Mouse (Mus musculus) 3T3-L1 (cell line): Measurements from ENCODE around the gene Ube2l3.

Experiments
- DNase-seq: peaks from one replicate; pipeline ENCODE4 v3.0.0-alpha.2; 2015; ENCODE audit warnings: low read depth, low spot score

Gene Ube2l3

GRCm38 (mm10) chr16:17148084-17148483 is 54.4 kb downstream of the Ube2l3 start:
- DNase-seq: peak; percentile 20

DNA sequence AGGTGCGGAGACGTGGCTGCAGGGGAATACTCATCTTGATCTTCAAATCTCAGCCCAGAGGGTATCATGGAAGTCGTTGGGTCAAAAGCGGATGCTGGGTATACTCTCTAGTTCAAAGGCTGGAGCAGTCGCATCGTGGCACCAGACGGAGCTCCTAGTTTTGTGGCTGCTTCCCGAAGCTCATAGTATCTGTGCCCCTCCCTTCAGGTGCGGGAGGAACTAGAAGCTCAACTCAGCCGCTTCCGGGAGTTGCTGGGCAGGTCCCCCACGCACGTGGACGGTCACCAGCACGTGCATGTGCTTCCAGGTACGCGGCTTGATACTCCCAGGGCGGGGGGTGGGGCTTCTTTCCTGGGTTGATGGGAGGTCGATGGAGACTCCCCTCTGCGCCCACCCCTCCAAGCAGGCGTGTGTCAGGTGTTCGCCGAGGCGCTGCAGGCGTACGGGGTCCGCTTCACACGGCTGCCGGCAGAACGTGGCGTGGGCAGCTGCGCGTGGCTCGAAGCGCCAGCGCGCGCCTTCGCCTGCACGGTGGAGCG is 55.0 kb downstream of the Ube2l3 start:
- no peak for DNase-seq

- peak; percentile 97 for DNase-seq
Measured at GRCm38 (mm10) chr16:17146772-17147235, 55.6 kb downstream of the Ube2l3 start, which contains the start of gene Ccdc116. Gene Ccdc116 (minus strand): TSS chr16:17147229.

- no peak for DNase-seq
Measured at GRCm38 (mm10) chr16:17144339-17144738, 58.1 kb downstream of the Ube2l3 start, which contains the start of gene Ydjc. Gene Ydjc (plus strand): TSS chr16:17144621.

DNA sequence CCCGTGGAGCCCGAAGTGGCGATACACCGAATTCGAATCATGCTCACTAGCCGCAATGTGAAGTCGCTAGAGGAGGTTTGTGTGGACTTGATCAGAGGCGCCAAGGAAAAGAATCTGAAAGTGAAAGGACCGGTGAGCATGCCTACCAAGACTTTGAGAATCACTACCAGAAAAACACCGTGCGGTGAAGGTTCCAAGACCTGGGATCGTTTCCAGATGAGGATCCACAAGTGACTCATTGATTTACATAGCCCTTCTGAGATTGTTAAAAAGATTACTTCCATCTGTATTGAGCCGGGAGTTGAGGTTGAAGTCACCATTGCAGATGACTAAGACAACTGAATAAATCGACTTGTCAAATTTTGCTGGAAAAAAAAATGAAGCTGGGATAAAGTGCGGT is 65.1 kb downstream of the Ube2l3 start:
- peak; percentile 97 for DNase-seq

DNA sequence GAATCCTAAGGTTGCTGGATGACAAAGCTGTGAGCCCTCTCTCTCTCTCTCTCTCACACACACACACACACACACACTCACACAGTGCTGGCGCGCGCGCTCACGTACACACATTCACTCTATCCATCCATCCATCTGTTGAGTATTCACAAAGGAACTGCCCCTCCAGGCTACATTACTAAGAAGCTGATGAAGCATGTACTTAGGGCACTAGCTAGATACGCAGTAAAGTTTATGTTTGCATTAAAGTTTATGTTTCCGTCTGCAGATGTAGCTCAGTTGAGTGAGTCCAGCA is 69.6 kb downstream of the Ube2l3 start:
- DNase-seq: peak; percentile 68

- peak; percentile 100 for DNase-seq
Measured at GRCm38 (mm10) chr16:17132089-17132905, 70.2 kb downstream of the Ube2l3 start, which contains the start of gene Sdf2l1. Gene Sdf2l1 (minus strand): TSS chr16:17132383.

GRCm38 (mm10) chr16:17131191-17132088 is 71.0 kb downstream of the Ube2l3 start:
- DNase-seq: no peak

DNA sequence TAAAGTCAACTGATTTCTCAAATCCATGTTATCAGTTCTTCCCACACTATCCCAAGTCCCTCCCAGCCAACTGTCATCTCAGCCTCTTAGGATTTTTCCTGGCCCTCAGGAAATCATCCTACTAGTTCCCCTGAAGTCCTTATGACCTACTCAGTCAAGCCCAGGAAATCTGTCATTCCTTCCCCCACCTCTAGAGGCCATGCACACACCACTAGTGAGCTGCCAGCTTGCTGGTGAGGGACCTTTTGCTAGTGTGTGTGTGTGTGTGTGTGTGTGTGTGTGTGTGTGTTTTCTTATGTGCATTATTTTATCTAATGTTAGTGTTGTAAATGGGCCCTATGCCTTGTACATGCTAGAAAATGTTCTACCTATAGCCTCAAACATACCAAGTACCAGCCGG is 75.2 kb downstream of the Ube2l3 start:
- DNase-seq: peak; percentile 84

DNA sequence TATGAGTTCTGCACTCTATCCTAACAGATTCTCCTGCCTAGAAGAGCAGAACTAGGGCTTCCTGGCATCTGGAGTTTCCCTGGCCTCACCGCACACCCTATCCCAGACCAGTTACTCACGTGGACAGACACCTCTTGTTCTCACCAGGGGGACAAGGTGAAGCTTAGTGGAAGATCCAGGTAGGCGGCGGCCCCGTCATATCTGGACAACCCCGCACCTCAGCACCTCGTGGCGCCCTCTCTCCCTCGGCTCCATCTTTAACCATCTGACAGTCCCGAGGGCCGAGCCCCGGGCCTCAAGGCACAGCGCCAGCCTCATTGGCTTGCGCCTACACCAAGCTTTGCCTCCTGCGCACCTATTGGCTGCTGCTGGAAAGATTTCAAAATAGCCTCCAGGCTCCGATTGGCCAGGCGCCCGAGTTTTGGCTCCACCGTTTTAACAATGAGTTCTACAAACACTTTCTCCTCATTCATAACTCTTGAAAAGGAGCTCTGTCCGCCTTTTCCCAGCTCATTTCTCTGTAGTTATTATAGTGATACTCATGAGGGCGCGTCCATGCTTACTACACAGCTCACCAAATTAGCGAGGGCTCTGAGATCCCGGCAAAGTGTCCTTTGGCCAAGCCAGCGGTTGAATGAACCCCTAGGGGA is 77.5 kb downstream of the Ube2l3 start, which contains the start of gene 2610318N02Rik:
Gene 2610318N02Rik, minus strand, starts transcription at position 297 of the 650 bp plus-strand sequence.
- peak; percentile 78 for DNase-seq

DNA sequence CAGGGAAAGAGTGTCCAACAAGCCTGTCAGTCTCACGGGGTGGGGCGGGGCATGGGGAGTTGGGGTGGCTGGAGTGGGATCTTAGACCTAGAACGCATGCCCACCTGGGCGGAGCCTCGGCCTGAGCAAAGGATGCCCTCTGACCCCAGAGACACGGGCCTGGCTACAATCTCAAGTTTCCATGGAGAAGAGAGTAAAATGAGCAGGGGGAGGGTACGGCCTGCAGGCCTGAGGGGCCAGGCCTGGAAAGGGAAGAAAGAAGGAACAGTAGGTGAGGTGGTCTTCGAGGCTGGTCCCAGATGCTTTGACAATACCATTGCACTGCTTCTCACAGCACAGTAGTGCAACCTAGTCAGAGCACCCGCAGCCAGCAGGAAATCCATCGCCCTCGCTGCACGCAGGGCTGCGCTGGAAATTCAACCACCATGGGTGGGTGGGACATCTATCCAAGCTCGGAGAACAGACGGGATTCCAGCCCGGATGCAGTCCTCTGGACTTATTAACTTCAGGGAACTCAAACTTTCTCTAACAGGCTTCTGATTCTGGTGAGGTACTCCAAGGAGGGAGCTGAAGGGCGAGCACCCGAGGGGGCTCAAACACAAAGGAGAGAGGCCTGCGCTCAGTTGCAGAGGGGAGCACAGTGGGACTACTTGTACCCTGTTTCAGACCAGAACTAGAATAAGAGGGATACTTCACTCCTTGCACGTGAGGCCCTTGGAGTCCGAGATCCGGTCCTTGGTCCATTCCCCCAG is 78.2 kb downstream of the Ube2l3 start:
- DNase-seq: no peak

DNA sequence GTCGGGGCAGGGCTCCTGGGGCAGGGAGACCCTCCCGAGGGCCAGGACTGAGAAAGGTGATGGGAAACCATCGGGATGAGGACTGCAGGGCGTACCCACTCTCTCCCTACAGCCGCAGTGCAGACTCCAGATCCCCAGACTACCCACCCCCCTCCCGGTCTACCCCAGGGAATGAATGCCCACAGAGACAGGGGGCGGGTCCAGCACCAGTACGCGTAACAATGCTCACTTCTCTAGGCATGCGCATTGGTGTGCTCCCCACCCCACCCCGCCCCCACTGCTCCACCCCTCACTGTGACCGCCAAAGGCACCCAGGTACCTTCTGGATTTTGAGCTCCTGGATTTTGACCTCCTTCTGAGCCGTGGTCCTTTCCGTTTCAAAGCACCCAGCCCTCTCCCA is 80.9 kb downstream of the Ube2l3 start:
- no peak for DNase-seq

GRCm38 (mm10) chr16:17117309-17117799 is 85.1 kb downstream of the Ube2l3 start:
- DNase-seq: no peak

GRCm38 (mm10) chr16:17110771-17111743 is 91.4 kb downstream of the Ube2l3 start, which contains the start of gene Ppil2:
Gene Ppil2 (minus strand): TSS chr16:17111257.
- DNase-seq: peak; percentile 91

DNA sequence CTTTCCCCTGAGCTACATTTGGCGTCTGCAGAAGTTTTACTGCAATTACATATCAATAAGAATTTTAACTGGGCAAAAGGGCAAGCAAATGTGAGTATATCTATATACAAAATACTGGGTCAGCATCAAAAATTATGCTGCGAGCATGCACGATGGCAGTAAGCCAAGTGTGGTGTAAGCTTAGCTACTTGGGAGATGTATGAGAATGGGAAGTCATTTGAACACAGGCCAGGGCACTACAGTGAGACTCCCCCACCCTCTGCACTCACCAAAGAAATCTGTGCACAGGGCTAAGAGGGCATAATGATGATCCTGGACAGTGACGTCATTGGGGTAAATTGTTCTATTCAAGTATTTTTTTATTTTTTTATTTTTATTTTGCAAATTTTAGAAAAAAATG is 97.8 kb downstream of the Ube2l3 start:
- DNase-seq: no peak

GRCm38 (mm10) chr16:17102630-17103220 is 99.7 kb downstream of the Ube2l3 start:
- DNase-seq: peak; percentile 66
